Mouse (Mus musculus): ENCODE results near the gene Zfhx3. TPM values are rescaled to one million over a fixed set of nuclear protein-coding genes. Genes with fewer than 3 reads are reported as not detected.

The Zfhx3 gene
- total RNA-seq, 2 experiments from 2014 or later = 4.3 to 4.4 TPM

DNA sequence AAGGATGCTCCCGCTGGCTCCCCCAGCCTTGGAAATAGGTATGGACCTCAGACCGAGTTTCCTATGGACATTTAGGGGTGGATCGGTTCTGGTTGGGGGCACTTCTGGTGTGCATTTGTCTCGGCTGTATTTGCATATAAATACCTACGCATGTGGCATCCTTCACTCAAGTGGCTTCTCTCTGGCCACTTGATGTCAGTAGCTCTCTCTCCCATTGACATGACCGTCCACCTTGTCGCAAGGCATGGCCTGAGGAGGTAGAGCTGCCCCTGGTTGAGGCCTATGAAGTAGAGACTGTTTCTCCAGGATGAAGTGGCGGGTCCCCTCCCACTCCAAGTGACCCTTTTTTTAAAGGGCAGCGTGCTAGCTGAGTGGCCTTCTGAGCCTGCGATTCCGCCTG is 781.2 kb downstream of the Zfhx3 start:
- no peak for DNase-seq

DNA sequence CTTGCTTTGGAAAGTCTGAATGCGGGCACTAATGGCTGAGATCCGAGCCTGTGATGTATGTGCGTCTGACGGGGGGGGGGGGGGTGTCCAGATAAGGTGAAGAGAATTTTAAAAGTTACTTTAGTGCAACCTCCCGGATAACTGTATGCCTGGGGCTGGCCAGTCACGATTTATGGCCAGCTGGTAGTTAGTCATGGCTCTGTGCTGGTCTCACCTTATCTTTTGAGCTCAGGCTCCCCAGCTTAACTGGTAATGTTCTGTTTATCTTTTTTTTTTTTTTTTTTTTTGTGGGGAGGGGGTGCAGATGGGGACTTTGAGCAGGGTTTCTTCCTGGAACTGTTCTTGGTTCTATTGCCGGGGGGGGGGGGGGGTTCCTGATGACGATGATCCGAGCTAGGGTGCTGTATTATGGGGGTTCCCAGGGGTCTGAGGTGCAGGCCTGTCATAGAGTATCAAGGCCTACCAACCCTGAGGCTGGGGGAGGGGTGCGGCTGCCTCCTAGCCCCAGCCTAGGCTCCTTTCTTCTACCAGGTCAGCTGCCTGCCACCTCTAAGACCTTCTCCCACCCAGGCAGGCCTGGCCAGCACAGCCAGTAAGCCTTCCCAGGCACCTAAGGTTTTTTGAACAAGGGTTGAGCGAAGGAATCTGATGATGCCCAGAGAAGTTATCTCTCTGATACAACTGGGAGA is 782.5 kb downstream of the Zfhx3 start:
- DNase-seq = no peak

DNA sequence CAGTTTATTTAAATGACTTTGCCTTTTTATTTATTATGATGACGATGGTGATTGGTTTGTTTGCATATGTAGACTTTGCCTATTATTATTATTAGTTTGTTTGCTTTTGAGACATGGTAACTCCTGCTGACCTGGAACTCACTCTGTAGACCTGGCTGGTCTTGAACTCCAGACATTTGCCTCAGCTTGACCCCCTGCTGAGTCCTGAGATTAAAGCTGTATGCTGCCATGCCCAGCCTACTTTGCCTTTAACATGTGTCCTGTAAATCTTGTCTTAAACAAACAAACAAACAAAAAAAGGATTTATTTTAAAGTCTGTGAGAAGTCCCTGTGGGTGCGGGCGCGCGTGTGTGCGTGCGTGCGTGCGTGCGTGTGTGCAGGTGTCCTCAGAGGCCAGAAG is 783.2 kb downstream of the Zfhx3 start:
- DNase-seq = no peak

DNA sequence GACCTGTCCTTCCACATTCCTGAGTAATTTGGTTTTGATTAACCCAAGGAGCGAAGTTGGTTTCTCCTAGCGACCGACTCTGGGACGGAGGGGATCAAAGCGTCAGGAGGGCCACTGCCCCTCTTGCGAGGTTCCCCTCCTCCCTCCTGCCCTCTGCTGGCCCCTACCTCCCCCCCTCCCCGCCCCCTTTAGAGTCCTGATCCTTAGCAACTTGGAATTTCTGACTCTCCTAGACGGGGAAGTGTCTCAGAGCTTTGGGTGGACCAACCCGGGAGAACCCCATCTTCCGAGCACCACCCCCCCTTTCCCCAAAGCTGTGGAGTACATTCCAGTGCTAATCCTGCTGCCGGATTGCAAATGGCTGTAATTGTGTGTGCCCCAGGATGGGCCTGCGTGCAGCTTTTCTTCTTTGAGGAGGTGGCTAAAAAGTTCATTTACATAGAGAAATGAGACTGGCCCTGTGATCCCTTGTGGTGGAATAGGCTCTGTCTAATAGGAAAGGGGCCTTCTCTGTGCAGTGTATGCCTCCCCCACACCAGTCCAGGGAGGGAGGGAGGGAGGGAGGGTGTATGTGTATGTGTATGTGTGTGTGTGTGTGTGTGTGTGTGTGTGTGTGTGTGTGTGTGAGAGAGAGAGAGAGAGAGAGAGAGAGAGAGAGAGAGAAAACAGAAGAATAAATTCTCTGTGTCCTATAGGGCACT is 784.2 kb downstream of the Zfhx3 start:
- DNase-seq = no peak

DNA sequence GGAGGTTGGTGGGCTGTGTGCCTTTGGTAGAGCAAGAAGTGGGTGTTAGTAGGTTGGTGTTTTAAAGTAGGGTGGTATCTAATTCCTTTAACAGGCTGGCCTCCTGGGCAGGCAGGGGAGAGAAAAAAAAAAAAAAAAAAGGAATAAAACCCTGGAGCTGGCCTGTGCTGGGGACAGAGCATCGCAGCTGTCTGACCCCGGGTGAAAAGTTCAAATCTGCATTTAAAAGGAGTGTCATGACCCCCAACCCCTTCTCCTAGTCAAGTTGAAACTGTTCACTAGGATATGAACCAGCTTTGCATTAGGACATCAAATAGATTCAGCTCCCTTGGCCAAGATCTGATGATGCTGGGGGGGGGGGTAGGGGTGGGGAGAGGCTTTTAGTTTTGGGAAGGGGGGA is 786.7 kb downstream of the Zfhx3 start:
- no peak for DNase-seq

DNA sequence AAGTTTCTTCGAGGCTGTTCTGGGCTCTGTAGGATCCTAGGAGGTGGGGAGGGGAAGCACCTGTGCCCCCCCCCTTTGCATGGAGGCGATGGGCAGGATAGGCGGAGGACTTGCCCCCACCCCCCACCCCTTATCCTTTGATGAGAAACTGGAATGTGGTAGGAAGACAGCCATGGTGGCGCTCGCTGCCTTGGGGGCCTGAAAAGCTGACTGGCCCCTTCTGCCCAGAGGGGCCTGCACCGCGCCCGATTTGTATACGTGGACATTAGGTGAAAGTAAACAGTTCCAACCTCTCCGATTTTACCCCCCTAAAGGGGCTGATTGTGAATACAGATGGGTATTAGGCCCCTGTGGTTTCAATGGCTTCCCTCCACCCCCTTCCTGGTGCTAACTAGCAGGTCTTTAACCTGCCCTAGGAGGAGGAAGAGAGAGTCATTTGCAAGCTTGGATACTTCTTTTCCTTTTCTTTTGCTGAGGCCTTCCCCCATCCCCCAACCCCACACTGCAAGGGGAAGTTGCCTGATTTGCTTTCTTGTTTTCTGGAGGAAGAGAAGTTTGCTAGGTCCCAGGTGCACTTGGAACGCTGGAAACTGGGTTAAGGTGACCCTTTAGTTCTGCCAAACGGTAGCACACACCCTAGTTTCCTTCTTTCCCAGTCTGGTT is 787.4 kb downstream of the Zfhx3 start:
- DNase-seq = no peak

DNA sequence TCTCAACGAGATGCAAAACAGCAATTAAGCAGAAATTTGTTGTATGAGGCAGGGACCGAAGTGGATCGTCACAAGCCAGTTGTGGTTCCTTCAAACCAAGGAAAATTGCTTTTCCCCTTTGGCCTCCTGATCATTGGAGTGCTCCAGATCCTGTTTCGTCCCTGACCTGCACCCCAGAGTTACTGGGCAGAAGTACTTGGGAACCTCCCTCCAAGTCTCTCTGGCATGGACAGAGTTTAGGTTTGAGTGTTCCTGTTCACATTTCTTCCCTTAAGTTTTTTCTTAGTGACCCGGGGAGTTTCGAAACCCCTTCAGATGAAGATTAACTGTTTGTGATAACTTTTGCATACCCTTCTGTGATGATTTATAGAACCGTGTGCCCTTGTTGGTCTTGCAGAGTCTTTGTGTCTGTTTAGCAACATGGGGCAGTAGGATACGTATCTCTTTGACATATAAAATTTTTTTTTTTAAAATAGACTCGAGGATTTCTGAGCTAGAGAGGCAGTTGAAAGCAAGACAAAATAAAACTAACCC is 788.5 kb downstream of the Zfhx3 start:
- no peak for DNase-seq

DNA sequence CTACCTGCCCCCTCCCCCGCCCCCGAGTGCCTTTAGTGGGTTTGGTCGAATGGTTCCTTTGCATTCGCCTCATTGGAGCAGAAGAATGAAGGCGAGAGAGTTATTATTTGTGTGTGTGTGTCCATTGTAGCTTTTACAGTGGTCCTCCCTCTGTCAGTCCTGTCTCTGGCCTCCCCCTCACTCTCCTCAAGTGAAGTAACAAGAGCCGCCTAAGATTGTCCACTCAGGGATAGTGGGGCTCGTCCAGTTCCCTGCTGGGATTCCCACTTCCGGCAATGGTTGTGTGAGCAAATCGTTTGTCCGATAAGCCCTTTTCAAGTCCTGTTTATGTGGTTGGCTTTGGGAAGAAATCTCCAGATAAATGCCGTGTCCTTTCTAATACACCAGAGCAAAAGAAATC is 790.1 kb downstream of the Zfhx3 start:
- no peak for DNase-seq

DNA sequence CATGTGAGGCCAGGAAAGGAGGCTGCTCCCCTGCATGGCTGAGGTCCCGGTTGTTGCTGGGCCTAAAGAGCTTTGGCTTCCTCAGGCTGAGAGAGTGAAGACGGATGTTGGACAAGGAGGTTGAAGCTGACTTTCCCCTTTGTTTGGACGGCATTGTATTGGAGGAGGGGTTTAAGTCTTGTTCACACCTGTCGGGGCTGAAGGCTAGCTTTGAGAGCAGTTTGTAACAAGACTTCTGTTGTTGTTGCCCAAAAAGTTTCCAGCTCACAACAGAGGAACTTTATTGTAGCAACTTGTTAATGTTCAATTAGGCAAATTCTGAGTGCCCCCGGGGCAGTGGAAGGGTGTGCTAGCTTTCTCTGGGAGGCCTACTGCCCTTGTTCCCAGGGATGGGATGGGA is 790.9 kb downstream of the Zfhx3 start:
- no peak for DNase-seq

DNA sequence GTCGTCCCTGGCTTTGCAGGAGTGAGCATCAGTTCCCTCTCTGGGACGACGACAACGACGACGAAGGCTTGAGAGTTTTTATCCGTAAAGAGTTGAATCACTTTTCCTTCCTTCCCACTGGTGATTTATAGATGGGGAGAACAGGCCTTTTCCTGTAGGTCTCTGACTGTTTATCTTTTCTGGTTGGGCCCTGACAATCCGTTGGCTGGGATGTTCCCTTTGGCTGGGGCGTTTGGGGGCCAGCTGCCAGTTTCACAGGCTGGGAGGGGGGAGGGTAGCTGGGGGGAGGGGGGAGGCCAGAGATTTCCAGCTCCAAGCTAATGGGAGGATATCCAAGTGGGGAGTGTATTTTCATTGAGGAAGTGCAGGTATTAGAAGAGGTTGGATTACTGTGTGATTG is 794.0 kb downstream of the Zfhx3 start:
- no peak for DNase-seq

DNA sequence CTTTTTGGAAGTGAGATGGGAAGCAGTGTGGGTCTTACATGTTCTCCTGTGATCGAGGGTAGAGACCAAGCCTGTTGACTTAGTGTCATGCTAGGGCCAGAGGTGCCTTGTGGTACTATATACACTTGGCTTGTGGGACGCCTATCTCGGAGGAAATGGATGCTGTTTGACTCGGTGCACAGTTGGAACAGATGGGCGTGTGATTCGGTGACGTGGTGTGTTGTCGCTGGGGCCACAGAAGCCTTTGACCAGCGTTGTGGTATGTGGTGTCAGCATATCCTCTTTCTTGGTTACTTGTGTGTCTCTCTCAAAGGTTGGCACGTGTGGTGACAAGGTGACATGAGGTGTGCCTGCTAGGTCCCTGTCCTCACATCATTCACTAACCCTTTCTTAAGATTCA is 795.7 kb downstream of the Zfhx3 start:
- DNase-seq = no peak

DNA sequence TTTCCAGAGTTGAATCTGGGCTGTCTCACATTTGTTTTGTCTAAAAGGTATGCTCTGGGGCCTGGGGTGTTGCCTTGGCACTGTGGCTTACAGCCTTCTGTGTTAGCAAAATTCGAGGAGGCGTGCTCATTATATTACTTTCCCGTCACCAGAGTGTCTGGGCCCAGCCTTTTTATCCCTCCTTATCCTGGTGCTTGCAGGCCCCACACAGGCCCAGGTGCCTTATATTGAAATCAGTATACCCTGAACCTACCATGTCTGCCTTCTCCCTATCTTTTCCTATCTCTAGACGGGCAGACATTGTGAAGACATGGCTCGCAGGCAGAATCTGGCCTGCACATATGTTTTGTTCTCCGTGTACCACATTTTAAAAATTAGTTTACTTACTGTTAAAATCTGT is 797.1 kb downstream of the Zfhx3 start:
- no peak for DNase-seq

DNA sequence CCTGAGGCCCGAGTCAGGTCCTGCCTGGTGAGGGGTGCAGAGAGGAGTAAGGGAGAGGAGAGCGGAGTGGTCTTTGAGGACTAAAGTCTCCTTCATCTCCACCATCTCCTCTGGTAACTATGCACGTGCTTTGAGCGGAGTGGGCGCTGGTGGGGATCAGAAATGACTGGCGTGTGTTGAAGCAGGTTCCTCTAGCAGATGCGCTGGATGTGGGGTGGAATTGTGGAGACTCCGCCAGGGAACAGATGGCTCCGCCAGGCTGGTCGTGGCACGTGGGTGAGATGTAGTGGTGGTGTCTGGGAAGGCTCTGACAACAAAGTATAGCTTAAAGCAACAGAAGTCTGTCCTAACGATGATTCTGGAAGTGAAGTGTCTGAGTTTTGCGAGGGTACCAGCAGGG is 798.0 kb downstream of the Zfhx3 start:
- DNase-seq = peak; percentile 81 to 84

DNA sequence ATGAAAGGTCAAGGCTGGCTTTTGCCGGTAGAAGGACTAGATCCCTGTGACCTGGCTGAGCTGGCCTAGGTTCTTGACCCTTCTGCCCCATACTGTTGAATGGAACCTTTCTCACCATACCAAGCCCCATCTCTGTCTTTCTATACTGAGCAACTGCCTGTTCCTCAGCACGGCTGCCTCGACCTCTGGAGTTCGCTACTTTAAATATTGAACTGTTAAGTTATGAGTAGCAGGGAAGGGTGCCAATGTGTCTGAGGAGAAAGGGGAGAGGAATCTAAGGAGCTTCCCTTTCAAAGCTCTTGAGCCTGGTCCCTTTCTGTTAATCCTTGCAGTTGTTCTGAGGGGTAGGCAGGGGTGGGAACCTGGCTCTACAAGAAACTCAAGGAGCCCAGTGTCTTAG is 799.2 kb downstream of the Zfhx3 start:
- no peak for DNase-seq

DNA sequence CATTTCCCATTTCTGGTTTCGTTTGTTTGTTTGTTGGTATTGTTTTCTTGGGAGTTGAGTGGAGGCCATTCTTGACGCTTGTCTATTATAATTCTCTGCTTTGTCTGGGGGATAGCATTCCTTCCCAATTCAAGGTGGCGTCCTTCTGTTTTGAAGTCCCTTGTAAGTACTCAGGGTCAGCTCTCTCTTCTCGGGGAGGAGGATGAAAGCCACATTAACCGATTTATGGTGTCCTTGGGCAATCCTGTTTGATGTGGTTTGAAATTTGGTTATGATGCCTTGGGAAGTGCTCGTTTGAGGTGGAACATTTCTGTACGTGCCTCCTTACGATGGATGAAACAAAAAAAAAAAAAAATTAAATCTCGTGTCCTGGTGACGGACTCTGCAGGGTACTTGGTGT is 800.0 kb downstream of the Zfhx3 start:
- no peak for DNase-seq

DNA sequence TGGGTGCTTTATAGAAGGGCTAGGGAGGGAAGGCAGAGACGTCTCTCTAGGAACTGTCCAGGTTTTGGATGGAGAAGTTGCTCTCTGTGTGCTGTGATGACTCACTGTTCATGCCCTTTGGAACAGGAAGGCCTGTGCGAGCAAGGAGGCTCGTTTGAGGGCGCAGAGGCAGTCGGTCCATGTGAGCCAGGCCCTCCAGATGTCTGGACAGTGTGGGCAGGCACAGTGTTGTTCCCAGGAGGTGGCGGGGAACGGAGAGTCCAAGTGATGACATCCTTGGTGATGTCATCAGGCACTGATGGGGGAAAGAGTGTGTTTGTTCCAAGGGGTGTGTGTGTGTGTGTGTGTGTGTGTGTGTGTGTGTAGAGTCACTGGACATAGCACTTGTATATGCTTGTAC is 800.8 kb downstream of the Zfhx3 start:
- no peak for DNase-seq

DNA sequence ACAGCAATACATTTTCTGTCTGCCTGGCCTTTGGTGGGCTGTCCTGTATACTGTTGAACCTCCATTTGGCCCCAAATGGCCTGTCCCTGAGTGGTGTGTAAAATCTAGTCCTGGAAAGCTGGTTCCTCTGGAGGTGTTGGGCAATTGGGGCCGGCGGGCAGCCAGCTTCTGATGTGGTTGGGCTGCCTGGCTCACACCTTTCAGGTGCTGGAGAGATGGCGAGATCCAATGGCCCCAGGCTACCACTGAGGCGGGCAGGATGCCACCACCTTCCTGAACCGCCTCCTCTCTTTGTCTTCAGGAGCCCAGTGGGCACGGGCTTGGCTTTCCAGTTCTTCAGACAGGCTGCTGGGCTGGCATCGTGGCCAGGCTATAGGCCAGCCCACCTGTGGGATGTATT is 803.1 kb downstream of the Zfhx3 start:
- no peak for DNase-seq

DNA sequence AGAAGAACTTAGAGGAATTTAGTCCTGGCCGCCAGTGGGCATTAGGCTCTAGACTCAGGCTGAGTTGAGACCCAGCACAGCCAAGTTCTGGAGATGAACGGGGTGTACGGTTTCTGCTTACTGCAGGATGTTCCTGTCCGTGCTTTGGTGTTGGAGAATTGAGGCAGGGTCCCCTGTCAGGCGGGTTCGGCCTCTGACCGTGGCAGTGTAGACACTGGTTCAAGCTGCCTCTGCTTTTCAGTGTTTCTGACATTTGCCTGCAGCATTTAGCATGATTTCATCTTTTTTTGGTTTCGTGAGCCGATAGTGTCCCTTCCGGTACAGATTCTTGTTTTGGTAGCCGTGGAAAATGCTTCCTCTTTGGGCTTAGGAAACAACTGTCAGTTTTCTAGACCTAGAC is 805.7 kb downstream of the Zfhx3 start:
- no peak for DNase-seq

DNA sequence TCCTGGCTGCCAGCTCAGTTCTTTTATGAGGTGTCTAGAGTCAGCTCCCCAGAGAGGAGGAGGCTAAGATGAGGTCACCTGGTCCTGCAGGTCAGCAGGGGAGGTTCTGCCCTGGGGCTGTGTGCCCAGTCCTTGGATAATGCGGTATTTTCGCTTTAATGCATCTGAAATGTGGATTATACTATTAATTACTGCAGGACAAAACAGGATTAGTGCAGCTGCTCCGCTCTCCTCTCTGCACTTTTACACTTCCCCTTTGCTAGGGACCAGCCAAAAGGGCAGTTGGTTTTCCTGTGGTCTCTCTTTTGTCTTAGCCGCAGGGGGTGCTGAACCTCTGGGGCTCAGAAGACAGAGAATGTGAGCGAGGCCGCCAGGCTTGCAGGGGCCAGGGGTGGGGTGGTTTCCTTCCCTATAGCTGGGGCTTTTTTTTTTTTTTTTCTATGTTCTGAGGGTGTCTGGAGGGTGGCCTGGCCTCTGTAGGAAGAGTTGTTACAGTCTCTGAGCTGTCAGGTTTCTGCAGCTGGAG is 806.5 kb downstream of the Zfhx3 start:
- peak in 1 of 2 experiments; percentile 13 for DNase-seq

DNA sequence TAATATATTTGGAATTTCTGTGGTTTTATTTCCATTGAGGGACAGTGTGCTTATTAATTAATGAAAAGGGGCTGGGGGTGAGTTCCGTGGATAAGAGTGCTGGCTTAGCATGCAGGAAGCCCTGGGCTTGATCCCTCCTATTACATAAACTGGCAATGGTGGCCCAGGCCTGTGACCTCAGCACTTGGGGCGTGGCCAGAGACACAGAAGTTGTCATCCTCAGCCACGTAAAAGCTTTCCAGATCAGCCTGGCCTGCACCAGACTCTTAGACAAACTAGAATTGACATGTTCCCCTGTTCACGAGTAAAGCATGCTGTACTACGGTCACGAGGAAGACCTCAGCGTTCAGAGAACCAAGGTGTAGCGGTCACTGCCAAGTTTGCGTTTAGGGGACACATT is 808.4 kb downstream of the Zfhx3 start:
- no peak for DNase-seq

DNA sequence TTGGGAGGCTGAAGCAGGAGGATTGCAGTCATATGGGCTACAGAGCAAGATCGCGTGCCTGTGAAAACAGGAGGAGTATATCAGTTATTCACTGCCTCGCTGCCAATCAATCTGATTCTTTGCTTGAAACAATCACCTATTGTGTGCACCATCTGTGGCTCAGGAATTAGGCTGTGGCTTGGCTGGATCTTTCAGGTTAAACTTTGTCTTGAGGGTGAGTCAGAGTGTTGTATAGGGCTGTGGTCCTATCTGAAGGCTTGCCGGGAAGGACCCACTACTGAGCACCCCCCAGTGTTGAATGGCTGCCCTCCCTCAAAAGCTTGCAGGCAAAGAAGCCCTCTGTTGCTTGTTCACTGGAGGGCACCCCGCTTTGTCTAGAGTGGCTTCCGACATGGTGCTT is 812.1 kb downstream of the Zfhx3 start:
- no peak for DNase-seq

DNA sequence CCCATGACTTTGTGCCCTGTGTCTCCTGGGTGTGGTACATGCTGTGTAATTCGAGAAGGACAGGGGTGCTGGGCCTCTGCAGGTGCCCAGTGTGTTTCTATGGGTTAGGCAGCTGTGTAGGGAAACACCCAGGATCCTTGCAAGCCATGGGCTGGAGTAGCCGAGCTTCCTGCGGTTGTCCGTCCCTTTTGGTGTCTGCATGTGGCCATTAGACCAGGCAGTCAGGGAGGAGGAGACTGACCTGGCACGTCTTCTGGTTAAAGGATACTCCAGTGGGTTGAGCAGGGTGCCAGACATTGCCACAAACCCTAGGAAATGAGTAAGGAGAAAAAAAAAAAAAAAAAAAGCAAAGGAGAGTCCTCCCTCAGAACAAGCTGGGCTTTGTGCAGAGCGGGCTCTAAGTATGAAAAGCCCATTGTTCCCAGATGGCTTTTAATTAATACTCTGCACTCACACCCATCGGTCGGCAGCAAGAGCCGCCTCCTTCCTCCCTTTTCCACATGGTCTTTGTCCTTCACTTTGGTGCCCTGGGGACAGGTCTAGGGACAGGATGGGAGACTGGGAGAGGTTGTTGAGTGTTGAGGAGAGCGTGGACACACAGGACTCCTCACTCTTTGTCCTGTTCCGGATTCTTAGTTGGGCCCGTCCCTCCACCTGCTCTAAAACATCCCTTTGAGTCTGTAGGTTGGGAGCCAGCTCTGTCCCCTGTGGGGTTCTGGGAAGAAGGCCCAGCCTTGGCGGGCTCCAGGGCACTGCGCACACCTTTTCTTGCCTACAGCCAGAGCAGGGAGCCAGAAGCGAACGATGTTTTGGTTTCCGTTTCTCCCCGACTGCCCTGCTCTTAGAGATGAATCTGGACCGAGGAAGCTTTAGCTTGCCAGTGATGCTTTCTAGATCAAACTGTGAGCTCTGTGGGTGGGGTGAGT is 813.2 kb downstream of the Zfhx3 start:
- no peak for DNase-seq

Measured in layer of hippocampus, postnatal 36 days (tissue).